In genomic region chr2:32087606-32088005, GRCm38 (mm10) we compare ENCODE assay signal across 25 mouse cellular contexts. TPM values are rescaled to one million over a fixed set of nuclear protein-coding genes. Genes with fewer than 3 reads are reported as not detected.
A peak's percentile ranks its signal among the peaks of the same experiment; 100 is the strongest.
DNase-seq lines count a peak whose midpoint lies in the region; ATAC-seq lines count a peak whose summit lies in the region.
"Had no signal": no experiment of that assay in that cellular context is flagged by ENCODE, and none has a peak within 500 bp of the region (broad histone marks: within the 10 kb centered on the region; RNA-seq: fewer than 3 reads in every experiment).

No protein-coding gene starts in this region.

- H3K27ac ChIP-seq in heart, embryonic 12.5 days (ENCODE audit: poor library complexity, severe bottlenecking): 0 out of 2 replicates have a peak overlapping the region, but pooled peaks have one; percentile 19
- peak overlapping the region; percentile 40; the same call in 1 of the 2 replicates for H3K27ac ChIP-seq in liver, embryonic 13.5 days
- no peak overlapping the region for H3K27ac ChIP-seq in liver, embryonic 12.5 days
- H3K27ac ChIP-seq: embryonic facial prominence, embryonic 10.5 days; forebrain, embryonic 12.5 days; forebrain, embryonic 15.5 days; hindbrain, embryonic 13.5 days; intestine, embryonic 15.5 days had no signal

- intact Hi-C loops in gastrocnemius, postnatal 14 days (cut with DNase I; ENCODE audit: low total_unique reads): loop anchor here (5.0 kb wide), 1 partner anchor 45 kb away; no protein-coding TSS in a partner anchor
- intact Hi-C loops in heart, postnatal 36 days (cut with DNase I): no loop called here

- WGBS in heart, embryonic 12.5 days: 53% methylated on average over 4 of the region's 4 CpGs
- 63% methylated on average over 4 of the region's 4 CpGs for WGBS in liver, embryonic 13.5 days (ENCODE audit: insufficient replicate concordance)
- 58% methylated on average over 4 of the region's 4 CpGs for WGBS in liver, embryonic 12.5 days (ENCODE audit: insufficient replicate concordance)

- DNase-seq in gastrocnemius, postnatal 14 days: peak; percentile 27
- DNase-seq in gastrocnemius, postnatal 4 days (ENCODE audit: low spot score in 2 of 2): no peak
- DNase-seq in heart, postnatal 36 days: no peak
- DNase-seq in liver, embryonic 13.5 days: no peak
- peak; percentile 72 for DNase-seq in skeletal muscle tissue, adult 2 months (ENCODE audit: low read depth, low spot score)
- DNase-seq in kidney, adult 9 months: no peak
- DNase-seq: adrenal gland, adult 8-10 months; adrenal gland, postnatal 25 days; cerebellum, adult 11-12 months; cerebellum, adult 8-10 months; embryo, embryonic 11 days; heart, postnatal 14 days; kidney, adult 11 months had no signal

- H3K4me3 ChIP-seq in heart, embryonic 12.5 days: no peak overlapping the region
- H3K4me3 ChIP-seq in liver, embryonic 13.5 days (replicated peaks): no peak overlapping the region
- H3K4me3 ChIP-seq in liver, embryonic 12.5 days: no peak overlapping the region
- H3K4me3 ChIP-seq: erythroblast, embryonic 14.5 days; forebrain, embryonic 15.5 days; intestine, embryonic 15.5 days had no signal

- H3K9me3 ChIP-seq in heart, embryonic 12.5 days (replicated peaks): no peaks in the 10 kb centered on the region
- H3K9me3 ChIP-seq in liver, embryonic 13.5 days (replicated peaks): no peaks in the 10 kb centered on the region
- H3K9me3 ChIP-seq in liver, embryonic 12.5 days (replicated peaks): no peaks in the 10 kb centered on the region
- H3K9me3 ChIP-seq: embryonic facial prominence, embryonic 10.5 days; embryonic facial prominence, embryonic 13.5 days; forebrain, embryonic 12.5 days; forebrain, embryonic 15.5 days; hindbrain, embryonic 10.5 days; hindbrain, embryonic 13.5 days; intestine, embryonic 15.5 days had no signal

- H3K4me1 ChIP-seq in heart, embryonic 12.5 days (replicated peaks): peaks cover 34% of the 10 kb centered on the region
- H3K4me1 ChIP-seq in liver, embryonic 13.5 days (replicated peaks): peaks cover 53% of the 10 kb centered on the region
- H3K4me1 ChIP-seq in liver, embryonic 12.5 days: peaks cover 42% of the 10 kb centered on the region

- no peaks in the 10 kb centered on the region for H3K36me3 ChIP-seq in heart, embryonic 12.5 days
- H3K36me3 ChIP-seq in liver, embryonic 13.5 days: no peaks in the 10 kb centered on the region
- H3K36me3 ChIP-seq in liver, embryonic 12.5 days: no peaks in the 10 kb centered on the region
- H3K36me3 ChIP-seq: embryonic facial prominence, embryonic 10.5 days; embryonic facial prominence, embryonic 13.5 days; forebrain, embryonic 12.5 days; forebrain, embryonic 15.5 days; hindbrain, embryonic 10.5 days; hindbrain, embryonic 13.5 days; intestine, embryonic 15.5 days had no signal

- no peak overlapping the region for H3K9ac ChIP-seq in heart, embryonic 12.5 days
- no peak overlapping the region for H3K9ac ChIP-seq in liver, embryonic 13.5 days
- H3K9ac ChIP-seq in liver, embryonic 12.5 days: no peak overlapping the region
- H3K9ac ChIP-seq: forebrain, embryonic 12.5 days; forebrain, embryonic 15.5 days; intestine, embryonic 15.5 days had no signal

- H3K27me3 ChIP-seq in heart, embryonic 12.5 days (replicated peaks): no peaks in the 10 kb centered on the region; the same call in 1 of the 2 replicates
- peaks cover 43% of the 10 kb centered on the region for H3K27me3 ChIP-seq in liver, embryonic 13.5 days
- peaks cover 38% of the 10 kb centered on the region for H3K27me3 ChIP-seq in liver, embryonic 12.5 days (replicated peaks)

- H3K4me2 ChIP-seq in heart, embryonic 12.5 days: no peak overlapping the region
- H3K4me2 ChIP-seq in liver, embryonic 13.5 days: no peak overlapping the region
- no peak overlapping the region for H3K4me2 ChIP-seq in liver, embryonic 12.5 days

- ATAC-seq in heart, embryonic 12.5 days (ENCODE audit: insufficient number of reproducible peaks, low FRiP score): no peak
- ATAC-seq in liver, embryonic 13.5 days (ENCODE audit: low read depth): no peak
- ATAC-seq in liver, embryonic 12.5 days: no peak
- ATAC-seq: activated CD4-positive, CD25-positive, alpha-beta regulatory T cell, adult 4 months; hindbrain, embryonic 16.5 days; intestine, embryonic 15.5 days had no signal

RNA-seq across cellular contexts. Expression of gene Fam78a, which starts 2.9 kb away (rescaled TPM):
- 10 to 100 TPM in 1 of 2 experiments, 1 to 10 TPM in 1; 9.5 to 20.5 TPM for total RNA-seq in gastrocnemius, postnatal 14 days (2021)
- total RNA-seq in gastrocnemius, postnatal 4 days (2021): 10 to 100 TPM; 28.7 to 30.0 TPM
- 48.1 and 50.7 TPM in 2 replicates for polyA plus RNA-seq in heart, embryonic 12.5 days (2016; fragmentation: Nextera tagmentation; extraction: Ambion mirVana)
- total RNA-seq in heart, postnatal 36 days (2021): 10 to 100 TPM; 14.3 to 15.8 TPM
- 10.6 and 13.0 TPM in 2 replicates for polyA plus RNA-seq in liver, embryonic 13.5 days (2015; fragmentation: Nextera tagmentation; extraction: Ambion mirVana)
- 22.4 and 22.6 TPM in 2 replicates for polyA plus RNA-seq in liver, embryonic 12.5 days (2016; fragmentation: Nextera tagmentation; extraction: Ambion mirVana)

RNA-seq across cellular contexts. Expression of gene Plpp7, which starts 7.7 kb away (rescaled TPM):
- total RNA-seq in gastrocnemius, postnatal 14 days (2021): 100 to 1,000 TPM in 1 of 2 experiments, 10 to 100 TPM in 1; 87.5 to 102 TPM
- total RNA-seq in gastrocnemius, postnatal 4 days (2021): 10 to 100 TPM; 71.5 to 76.7 TPM
- 11.4 and 13.6 TPM in 2 replicates for polyA plus RNA-seq in heart, embryonic 12.5 days (2016; fragmentation: Nextera tagmentation; extraction: Ambion mirVana)
- total RNA-seq in heart, postnatal 36 days (2021): 10 to 100 TPM; 24.7 to 32.1 TPM
- polyA plus RNA-seq in liver, embryonic 13.5 days (2015; fragmentation: Nextera tagmentation; extraction: Ambion mirVana): 2.0 and 2.2 TPM in 2 replicates
- polyA plus RNA-seq in liver, embryonic 12.5 days (2016; fragmentation: Nextera tagmentation; extraction: Ambion mirVana): 3.0 and 3.4 TPM in 2 replicates
- polyA plus RNA-seq: activated CD4-positive, CD25-positive, alpha-beta regulatory T cell, adult 4 months had no signal

Comparison
In these comparisons a context has a peak if more than half of its experiments do, and no peak if none do; other contexts are left out.
1. DNase-seq: peak in gastrocnemius, postnatal 14 days (single experiment) and skeletal muscle tissue, adult 2 months (single experiment); none in gastrocnemius, postnatal 4 days (0 of 2), heart, postnatal 36 days (0 of 2), liver, embryonic 13.5 days (single experiment) and kidney, adult 9 months (single experiment).